Mouse (Mus musculus): ENCODE measurements around the gene Hmg20b. TPM values are rescaled to one million over a fixed set of nuclear protein-coding genes. Genes with fewer than 3 reads are reported as not detected.

Hmg20b gene
- total and polyA plus RNA-seq, 3 experiments, result 7.9 to 39.6 (median 18.7) TPM

DNA sequence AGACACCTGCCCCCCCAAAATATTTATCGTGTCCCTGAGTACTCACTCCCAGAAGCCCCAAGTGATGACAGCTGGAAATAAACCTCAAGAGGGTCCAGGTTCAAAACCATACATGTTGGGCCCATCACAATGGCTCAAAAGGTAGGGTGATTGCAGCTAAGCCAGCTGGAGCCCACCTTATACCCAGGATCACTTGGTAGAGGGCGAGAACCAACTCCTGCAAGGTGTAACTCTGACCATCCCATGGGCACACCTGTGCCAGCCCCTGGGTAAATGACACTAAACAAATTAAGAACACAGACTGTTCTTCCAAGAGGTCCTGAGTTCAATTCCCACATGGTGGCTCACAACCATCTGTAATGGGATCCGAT is 28.9 kb upstream of the Hmg20b start:
- Histone ChIP-seq H3K27me3 (replicated peaks) (no peaks in the 10 kb centered on the region), H3K4me2 (ENCODE audit: insufficient read depth, low read depth, poor library complexity, severe bottlenecking) (peak overlapping the region; percentile 47), H3K79me2 (replicated peaks; ENCODE audit: control insufficient read depth, extremely low read depth, insufficient read depth, poor library complexity, severe bottlenecking) (peaks cover 31% of the 10 kb centered on the region), H3K4me3 (replicated peaks in 1 of 3; ENCODE audit: low read depth in 2 of 3, low read length in 2 of 3, poor library complexity in 1 of 3) (peak overlapping the region; percentile 53 to 90 (median 59)), H3K4me1 (ENCODE audit: control insufficient read depth in 1 of 2, insufficient read depth in 2 of 2) (peaks cover 4 to 30% of the 10 kb centered on the region in 2 experiments; a peak in 3 of 4 replicates), H3K9me3 (replicated peaks; ENCODE audit: low read length) (no peaks in the 10 kb centered on the region), H3K27ac (ENCODE audit: insufficient read depth, low read depth) (no peak overlapping the region), H3K9ac (ENCODE audit: insufficient read depth, low read depth) (peak overlapping the region; percentile 58), H3K36me3 (replicated peaks in 1 of 2; ENCODE audit: control insufficient read depth in 1 of 2, insufficient read depth in 1 of 2, low read length in 1 of 2) (peaks cover 6 to 12% of the 10 kb centered on the region in 2 experiments)
- dilution Hi-C loops (cut with MboI; ENCODE audit: extremely low pct_ligation_motif_present, extremely low pct_unique_long_range_greater_than_20kb, low sequenced_read_pairs) (no loop called here), in situ Hi-C loops (cut with MboI; ENCODE audit: low pct_ligation_motif_present, low pct_unique_long_range_greater_than_20kb, low sequenced_read_pairs) (no loop called here)
- no peak for TF ChIP-seq RCOR1 (conservative IDR thresholded peaks at IDR 0.05; ENCODE audit: low read depth, low read length)
- TF ChIP-seq RAD21 (IDR thresholded peaks at IDR 0.05; ENCODE audit: low read depth, low read length), result no peak
- no peak for TF ChIP-seq NELFE (IDR thresholded peaks at IDR 0.05; ENCODE audit: low read depth, low read length)
- TF ChIP-seq USF2 (conservative IDR thresholded peaks at IDR 0.05; ENCODE audit: low read depth, low read length), result no peak
- no peak for DNase-seq (ENCODE audit: extremely low read depth)

DNA sequence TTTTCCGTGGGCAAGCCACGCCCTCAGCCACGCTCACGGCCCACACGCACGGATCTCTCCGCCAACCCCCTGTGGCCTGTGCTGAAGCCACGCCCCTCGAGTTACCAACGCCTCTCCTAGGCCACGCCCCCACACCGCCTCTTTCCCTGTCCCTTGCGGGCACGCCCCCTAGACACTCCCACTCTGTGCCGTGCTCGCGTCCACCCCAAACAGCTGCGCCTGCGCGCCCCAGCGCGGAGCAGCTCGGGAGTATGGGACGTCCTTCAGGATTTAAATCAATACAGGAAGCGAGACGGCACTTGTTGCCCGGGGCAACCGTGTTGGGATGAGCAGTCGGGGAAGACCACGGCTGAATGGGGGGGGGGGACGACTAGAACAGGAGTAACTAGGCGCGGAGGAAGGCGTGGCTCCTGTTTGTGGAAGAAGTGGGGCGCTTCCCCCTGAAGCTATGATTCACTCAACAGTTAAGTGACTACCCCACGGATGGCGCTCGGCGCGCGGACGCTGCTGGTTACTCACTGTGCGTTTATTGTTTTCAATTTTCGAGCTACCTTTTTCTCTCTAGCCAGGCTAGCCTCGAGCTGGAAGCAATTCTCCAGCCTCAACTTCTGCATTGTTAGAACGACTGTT is 28.4 kb upstream of the Hmg20b start:
- Histone ChIP-seq H3K4me2 (ENCODE audit: insufficient read depth, low read depth, poor library complexity, severe bottlenecking) (peak overlapping the region; percentile 47), H3K9me3 (replicated peaks; ENCODE audit: low read length) (no peaks in the 10 kb centered on the region), H3K9ac (ENCODE audit: insufficient read depth, low read depth) (peak overlapping the region; percentile 58), H3K27me3 (replicated peaks) (no peaks in the 10 kb centered on the region), H3K36me3 (replicated peaks in 1 of 2; ENCODE audit: control insufficient read depth in 1 of 2, insufficient read depth in 1 of 2, low read length in 1 of 2) (peaks cover 11 to 17% of the 10 kb centered on the region in 2 experiments), H3K79me2 (replicated peaks; ENCODE audit: control insufficient read depth, extremely low read depth, insufficient read depth, poor library complexity, severe bottlenecking) (peaks cover 31% of the 10 kb centered on the region), H3K4me3 (replicated peaks in 1 of 3; ENCODE audit: low read depth in 2 of 3, low read length in 2 of 3, poor library complexity in 1 of 3) (peak overlapping the region; percentile 53 to 90 (median 59)), H3K27ac (ENCODE audit: insufficient read depth, low read depth) (no peak overlapping the region), H3K4me1 (ENCODE audit: control insufficient read depth in 1 of 2, insufficient read depth in 2 of 2) (peaks cover 5 to 35% of the 10 kb centered on the region in 2 experiments; a peak in 3 of 4 replicates)
- in situ Hi-C loops (cut with MboI; ENCODE audit: low pct_ligation_motif_present, low pct_unique_long_range_greater_than_20kb, low sequenced_read_pairs), result no loop called here
- DNase-seq (ENCODE audit: extremely low read depth), result peak; percentile 100
- dilution Hi-C loops (cut with MboI; ENCODE audit: extremely low pct_ligation_motif_present, extremely low pct_unique_long_range_greater_than_20kb, low sequenced_read_pairs), result no loop called here
- peak; percentile 95 for TF ChIP-seq MXI1 (IDR thresholded peaks at IDR 0.05; ENCODE audit: low read depth, low read length)
- TF ChIP-seq KAT2A (IDR thresholded peaks at IDR 0.05; ENCODE audit: insufficient replicate concordance, low read length), result peak; percentile 72; the same call in 1 of the 2 replicates
- no peak for TF ChIP-seq USF1 (IDR thresholded peaks at IDR 0.05; ENCODE audit: low read depth, low read length)
- TF ChIP-seq RCOR1 (conservative IDR thresholded peaks at IDR 0.05; ENCODE audit: low read depth, low read length), result no peak
- TF ChIP-seq POLR2A (IDR thresholded peaks at IDR 0.05; ENCODE audit: low read depth, low read length), result peak; percentile 62
- peak; percentile 59 for TF ChIP-seq CHD2 (IDR thresholded peaks at IDR 0.05; ENCODE audit: low read length)
- TF ChIP-seq ZC3H11A (IDR thresholded peaks at IDR 0.05; ENCODE audit: low read depth, low read length), result no peak
- no peak for TF ChIP-seq USF2 (conservative IDR thresholded peaks at IDR 0.05; ENCODE audit: low read depth, low read length)
- TF ChIP-seq ELF1 (IDR thresholded peaks at IDR 0.05; ENCODE audit: low read depth, low read length), result peak; percentile 95
- TF ChIP-seq MEF2A (IDR thresholded peaks at IDR 0.05; ENCODE audit: borderline replicate concordance, low read depth, low read length), result peak; percentile 29; the same call in 1 of the 2 replicates
- TF ChIP-seq PAX5 (IDR thresholded peaks at IDR 0.05; ENCODE audit: low read length), result no peak
- TF ChIP-seq IRF4 (IDR thresholded peaks at IDR 0.05; ENCODE audit: low read depth, low read length), result peak; percentile 69
- TF ChIP-seq MAX (IDR thresholded peaks at IDR 0.05; ENCODE audit: low read length), result peak; percentile 59; the same call in 1 of the 2 replicates
- no peak for TF ChIP-seq CHD1 (IDR thresholded peaks at IDR 0.05; ENCODE audit: low read depth, low read length)
- no peak for TF ChIP-seq RAD21 (IDR thresholded peaks at IDR 0.05; ENCODE audit: low read depth, low read length)
- 0 out of 2 replicates have a peak, but pooled peaks have one; percentile 38 for TF ChIP-seq POLR2AphosphoS2 (IDR thresholded peaks at IDR 0.05; ENCODE audit: low read depth, low read length)
- peak; percentile 39 for TF ChIP-seq NELFE (IDR thresholded peaks at IDR 0.05; ENCODE audit: low read depth, low read length)
- no peak for TF ChIP-seq ETS1 (conservative IDR thresholded peaks at IDR 0.05; ENCODE audit: low read depth, low read length)
- no peak for TF ChIP-seq JUN (IDR thresholded peaks at IDR 0.05; ENCODE audit: insufficient read depth, low read depth, low read length)
- TF ChIP-seq JUND (conservative IDR thresholded peaks at IDR 0.05; ENCODE audit: low read depth, low read length), result no peak
- TF ChIP-seq ZMIZ1 (IDR thresholded peaks at IDR 0.05; ENCODE audit: low read depth, low read length), result peak; percentile 49
- TF ChIP-seq SIN3A (IDR thresholded peaks at IDR 0.05; ENCODE audit: low read length), result peak; percentile 90; the same call in 1 of the 2 replicates
- TF ChIP-seq MYC (IDR thresholded peaks at IDR 0.05; ENCODE audit: low read depth, low read length), result 0 out of 2 replicates have a peak, but pooled peaks have one; percentile 12
- peak; percentile 97 for TF ChIP-seq NRF1 (IDR thresholded peaks at IDR 0.05; ENCODE audit: low read depth, low read length)
- peak; percentile 87 for TF ChIP-seq MAZ (IDR thresholded peaks at IDR 0.05; ENCODE audit: low read depth, low read length)
- TF ChIP-seq GABPA (IDR thresholded peaks at IDR 0.05; ENCODE audit: insufficient replicate concordance, low read depth, low read length), result no peak
- TF ChIP-seq UBTF (IDR thresholded peaks at IDR 0.05; ENCODE audit: low read depth, low read length), result no peak
- TF ChIP-seq ZKSCAN1 (IDR thresholded peaks at IDR 0.05; ENCODE audit: borderline replicate concordance, low read depth, low read length), result no peak
- TF ChIP-seq CTCF (conservative IDR thresholded peaks at IDR 0.05 in 1 of 2, IDR thresholded peaks at IDR 0.05 in 1 of 2; ENCODE audit: low read depth in 2 of 2, low read length in 2 of 2), result no peak
- TF ChIP-seq EP300 (IDR thresholded peaks at IDR 0.05; ENCODE audit: low read length), result no peak
- TF ChIP-seq BHLHE40 (IDR thresholded peaks at IDR 0.05; ENCODE audit: low read depth, low read length), result no peak
